Mouse (Mus musculus) heart, adult 2 months (tissue): ENCODE results near the gene Plcg1. TPM values are rescaled to one million over a fixed set of nuclear protein-coding genes. Genes with fewer than 3 reads are reported as not detected.

Experiments
- DNase-seq, 2 experiments: peaks; one replicate each; pipeline ENCODE4 v3.0.0; 2021
- H3K27ac ChIP-seq: fragments of 200-600 bp; 2 replicates; pipeline ENCODE4 v1.8.1; 2022
- H3K27me3 ChIP-seq: fragments of 200-500 bp; 2 replicates; pipeline ENCODE4 v1.6.1; 2012; ENCODE audit warnings: mild to moderate bottlenecking, low read length, inconsistent platforms, mixed read lengths; ENCODE audit not compliant: control insufficient read depth, insufficient read depth
- H3K36me3 ChIP-seq: fragments of 200-500 bp; 2 replicates; pipeline ENCODE4 v1.6.1; 2012; ENCODE audit warnings: low read length, inconsistent platforms; ENCODE audit not compliant: control insufficient read depth, insufficient read depth
- H3K4me1 ChIP-seq: fragments of 200-500 bp; 2 replicates; pipeline ENCODE4 v1.6.1; 2011; ENCODE audit warnings: low read length; ENCODE audit not compliant: control insufficient read depth, insufficient read depth
- H3K4me3 ChIP-seq: fragments of 200-600 bp; 2 replicates; pipeline ENCODE4 v1.8.1; 2022
- H3K79me2 ChIP-seq: fragments of 200-500 bp; replicated peaks from 2 replicates; pipeline ENCODE4 v1.6.1; 2012; ENCODE audit warnings: mild to moderate bottlenecking, inconsistent platforms, low read length, moderate library complexity, mixed read lengths; ENCODE audit not compliant: control insufficient read depth, insufficient read depth
- H3K9ac ChIP-seq: fragments of 200-500 bp; 2 replicates; pipeline ENCODE4 v1.6.1; 2012; ENCODE audit warnings: low read depth, mild to moderate bottlenecking, control low read depth, inconsistent platforms, low read length, mixed read lengths
- CTCF ChIP-seq: fragments of 200-600 bp; IDR thresholded peaks from 2 replicates; pipeline ENCODE4 v1.8.1; 2022; ENCODE audit warnings: antibody characterized with exemption, mild to moderate bottlenecking, moderate library complexity
- EP300 ChIP-seq: fragments of 200-500 bp; IDR thresholded peaks from 2 replicates; pipeline ENCODE4 v1.6.1; 2011; ENCODE audit warnings: low read depth, low read length, control low read depth; ENCODE audit not compliant: insufficient read depth
- POLR2A ChIP-seq: fragments of 200-500 bp; IDR thresholded peaks from 2 replicates; pipeline ENCODE4 v1.6.1; 2011; ENCODE audit warnings: mild to moderate bottlenecking, low read depth, low read length, control low read depth; ENCODE audit not compliant: insufficient read depth
- WGBS: fragments of 180-500 bp; shearing (Covaris S2); methylation state at CpG from one replicate; pipeline ENCODE4 v1.1.7; 2018; 5-methylcytosine and 5-hydroxymethylcytosine counted together
- intact Hi-C: fragments of 180-260 bp; cut with DNase I; formaldehyde crosslinking; loops from one replicate; pipeline ENCODE4 v1.15.1; 2025
- long read RNA-seq: library from polyadenylated mRNA; stranded (forward); transcript quantifications from one replicate; pipeline ENCODE4 v2.0.0, GENCODE M21; 2021
- polyA plus RNA-seq: library from polyadenylated mRNA; depleted of rRNA; stranded (reverse); fragments of >200 nt; gene quantifications from 2 replicates; pipeline ENCODE4 v1.2.3, GENCODE M21; 2012; rRNA removed
- total RNA-seq, 2 experiments: library from RNA; stranded (reverse); gene quantifications; 2 replicates each; pipeline ENCODE4 v1.2.3; 2021

Gene Plcg1
- total RNA-seq = 10 to 100 TPM; 56.4 to 67.2 TPM
- polyA plus RNA-seq = 45.8 and 66.5 TPM in 2 replicates
- long read RNA-seq, full-length matches to known transcripts = 2 of 53 reads
- long read RNA-seq, partial matches to known transcripts = 32 of 53 reads
- long read RNA-seq, other reads (novel, unspliced or antisense) = 19 of 53 reads

DNA sequence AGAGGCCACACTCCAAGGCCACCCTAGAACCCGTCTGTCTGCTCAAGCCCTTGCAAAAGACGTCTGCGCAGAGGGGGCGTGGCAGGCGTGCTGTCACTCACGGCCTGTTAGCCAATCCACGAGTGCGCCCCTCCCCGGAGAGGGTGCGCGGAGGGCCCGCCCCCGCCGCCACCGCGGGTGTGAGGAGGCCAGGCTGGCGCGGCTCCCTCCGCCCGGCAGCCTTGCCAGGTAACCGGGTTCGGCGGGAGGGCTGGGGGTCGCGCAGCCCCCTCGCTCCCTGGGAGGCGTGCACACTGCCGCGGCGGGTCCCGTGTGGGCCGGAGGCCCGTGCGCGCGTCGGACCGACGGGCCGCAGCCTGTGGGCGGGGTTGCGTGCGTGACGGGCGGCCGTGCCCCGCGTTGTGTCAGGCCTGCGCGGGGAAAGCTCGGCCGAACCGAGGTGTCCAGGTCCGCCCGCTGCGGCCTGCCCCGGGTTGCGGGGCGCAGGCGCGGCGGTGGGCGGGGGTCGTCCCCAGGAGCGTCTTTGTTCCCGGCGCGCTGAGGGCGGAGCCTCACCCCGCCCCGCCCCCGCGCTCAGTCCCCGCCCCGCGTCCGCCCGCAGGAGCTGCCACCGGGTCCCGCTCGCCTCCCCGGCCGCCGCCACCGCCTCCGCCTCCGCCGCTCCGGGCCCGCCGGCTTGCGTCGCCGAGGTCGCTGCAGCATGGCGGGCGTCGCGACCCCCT is at the start of gene Plcg1:
Plcg1 (plus strand) TSS at position 184 of the 722 bp plus-strand sequence.
- under 1% methylated on average over 76 of the region's 99 CpGs for WGBS
- Histone ChIP-seq H3K4me3 (peak within 1 kb of the TSS; percentile 95), H3K9ac (peak within 1 kb of the TSS; percentile 97), H3K27ac (peak within 1 kb of the TSS; percentile 96), H3K36me3 (peaks cover 7% of the 10 kb centered on the region), H3K4me1 (peaks cover 34% of the 10 kb centered on the region), H3K79me2 (peaks cover 10% of the 10 kb centered on the region), H3K27me3 (no peaks in the 10 kb centered on the region)
- no peak for TF ChIP-seq EP300
- peak; percentile 68; the same call in 1 of the 2 replicates for TF ChIP-seq POLR2A
- TF ChIP-seq CTCF = no peak
- intact Hi-C loops = loop anchor here (2.0 kb wide), 1 partner anchor 14 kb away; no protein-coding TSS in a partner anchor
- DNase-seq = peak; percentile 96

DNA sequence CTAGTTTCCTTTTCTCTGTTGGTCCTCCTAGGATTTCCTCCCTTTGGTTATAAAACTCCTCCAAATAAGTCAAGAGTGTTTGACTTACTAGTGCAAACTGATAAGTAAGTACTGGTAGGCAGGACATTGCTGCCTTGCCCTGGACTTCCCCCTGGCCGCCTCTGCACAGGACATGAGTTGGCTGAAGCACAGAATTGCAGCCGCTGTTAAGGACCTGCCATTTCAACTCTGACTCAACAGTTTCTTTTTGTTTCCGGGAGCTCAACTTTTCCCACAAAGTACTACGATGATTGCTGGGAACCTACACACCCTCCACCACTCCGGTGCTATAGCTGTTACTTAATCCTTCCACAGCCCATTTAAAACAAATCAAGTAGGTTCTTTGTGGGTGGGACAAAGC is 30.8 kb upstream of the Plcg1 start:
- TF ChIP-seq POLR2A = no peak
- TF ChIP-seq CTCF = peak; percentile 27; the same call in 1 of the 2 replicates
- peak; percentile 67; the same call in 1 of the 2 replicates for TF ChIP-seq EP300
- Histone ChIP-seq H3K79me2 (no peaks in the 10 kb centered on the region), H3K9ac (no peak overlapping the region), H3K4me1 (peaks cover 2% of the 10 kb centered on the region; the same call in 1 of the 2 replicates), H3K27me3 (no peaks in the 10 kb centered on the region), H3K4me3 (no peak overlapping the region), H3K36me3 (peaks cover 35% of the 10 kb centered on the region), H3K27ac (peak overlapping the region; percentile 76)
- intact Hi-C loops = loop anchor here (5.0 kb wide), 1 partner anchor 53 kb away; the partner anchor contains the start of gene Top1
- DNase-seq = peak; percentile 59 to 76
- WGBS = 2% methylated on average over 5 of the region's 5 CpGs

DNA sequence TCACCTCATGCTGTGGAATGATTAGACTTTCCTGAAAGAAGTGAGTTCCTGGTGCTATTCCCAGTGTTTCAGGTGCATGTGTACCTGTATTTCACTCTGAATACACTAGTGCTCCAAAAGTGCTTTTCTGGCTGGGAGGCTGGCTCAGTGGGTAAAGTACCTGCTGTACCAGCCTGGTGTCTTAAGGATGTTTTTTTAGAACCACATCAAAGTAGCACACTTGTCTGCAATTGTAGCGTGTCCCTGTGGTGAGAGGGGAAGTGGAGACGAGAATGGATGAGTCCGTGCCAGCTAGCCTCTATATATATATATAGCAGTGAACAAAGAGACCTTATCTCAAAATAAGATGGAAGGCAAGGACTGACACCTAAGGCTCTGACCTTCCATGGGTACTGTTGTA is 29.5 kb upstream of the Plcg1 start:
- H3K27me3 ChIP-seq = no peaks in the 10 kb centered on the region
- TF ChIP-seq POLR2A = no peak
- TF ChIP-seq EP300 = no peak
- no peak for TF ChIP-seq CTCF
- intact Hi-C loops = loop anchor here (5.0 kb wide), 1 partner anchor 54 kb away; the partner anchor contains the start of gene Top1
- no peak overlapping the region for H3K9ac ChIP-seq
- no peak overlapping the region for H3K27ac ChIP-seq
- peaks cover 35% of the 10 kb centered on the region for H3K36me3 ChIP-seq
- H3K79me2 ChIP-seq = no peaks in the 10 kb centered on the region
- H3K4me3 ChIP-seq = no peak overlapping the region
- H3K4me1 ChIP-seq = peaks cover 2% of the 10 kb centered on the region; the same call in 1 of the 2 replicates
- no peak for DNase-seq
- 30% methylated on average over 3 of the region's 3 CpGs for WGBS

DNA sequence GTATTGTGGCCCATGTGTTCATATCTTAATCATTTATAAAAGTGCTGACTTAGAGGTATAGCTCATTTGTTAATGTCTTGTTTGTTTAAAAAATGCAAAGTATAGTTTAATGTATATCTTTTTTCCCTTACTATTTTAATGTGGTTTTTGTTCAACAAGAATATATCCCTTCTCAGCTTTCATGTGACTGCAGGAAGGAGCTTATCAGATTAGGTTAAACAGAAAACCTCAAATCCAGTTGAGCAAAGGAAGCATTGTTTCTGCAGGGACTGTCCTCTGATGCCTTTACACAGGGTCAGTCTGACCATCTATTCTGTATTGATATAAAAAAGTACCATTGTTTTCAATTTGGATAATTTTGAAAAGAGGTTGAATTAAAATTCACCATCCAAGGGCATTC is 28.3 kb upstream of the Plcg1 start:
- no peak overlapping the region for H3K27ac ChIP-seq
- H3K4me1 ChIP-seq = peaks cover 2% of the 10 kb centered on the region; the same call in 1 of the 2 replicates
- intact Hi-C loops = loop anchor here (5.0 kb wide), 1 partner anchor 56 kb away; the partner anchor contains the start of gene Top1
- H3K4me3 ChIP-seq = no peak overlapping the region
- no peaks in the 10 kb centered on the region for H3K79me2 ChIP-seq
- H3K27me3 ChIP-seq = no peaks in the 10 kb centered on the region
- DNase-seq = no peak
- peaks cover 34% of the 10 kb centered on the region for H3K36me3 ChIP-seq
- no peak overlapping the region for H3K9ac ChIP-seq
- TF ChIP-seq CTCF = no peak
- TF ChIP-seq EP300 = no peak
- no peak for TF ChIP-seq POLR2A

DNA sequence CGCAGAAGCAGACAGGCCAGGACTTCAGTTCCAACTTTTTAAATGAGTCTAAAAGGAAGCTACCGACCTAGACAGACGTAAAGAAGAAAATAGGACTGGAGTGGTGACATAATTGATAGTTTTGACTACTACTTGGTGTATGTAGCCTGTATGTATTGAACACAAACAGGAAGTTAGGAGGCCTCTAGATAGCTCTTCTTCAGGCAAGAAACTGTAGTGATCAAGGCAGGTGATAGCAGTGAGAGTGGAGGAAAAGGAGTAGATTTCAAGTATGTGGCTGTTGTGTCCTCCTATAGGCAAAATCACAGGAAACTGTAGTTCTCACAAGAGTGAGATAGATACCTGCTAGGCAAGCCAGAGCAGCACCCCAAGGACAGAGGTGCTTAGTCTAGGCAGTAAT is 23.4 kb upstream of the Plcg1 start:
- Histone ChIP-seq H3K27me3 (no peaks in the 10 kb centered on the region), H3K9ac (no peak overlapping the region), H3K4me1 (no peaks in the 10 kb centered on the region), H3K36me3 (peaks cover 5% of the 10 kb centered on the region), H3K79me2 (no peaks in the 10 kb centered on the region), H3K27ac (no peak overlapping the region), H3K4me3 (no peak overlapping the region)
- WGBS = 90% methylated on average over 3 of the region's 3 CpGs
- no peak for DNase-seq
- intact Hi-C loops = no loop called here
- no peak for TF ChIP-seq EP300
- no peak for TF ChIP-seq POLR2A
- TF ChIP-seq CTCF = no peak
